Mouse (Mus musculus) limb, embryonic 12.5 days (tissue): Measurements from ENCODE around the gene Tcap. TPM values are rescaled to one million over a fixed set of nuclear protein-coding genes. Genes with fewer than 3 reads are reported as not detected.
A peak's percentile ranks its signal among the peaks of the same experiment; 100 is the strongest.

Experiments
- ATAC-seq: fragments of 200-750 bp; cut with Nextera tagmentation; 2 replicates; pipeline ENCODE4 v1.8.0; 2017; ENCODE audit warnings: low read depth, moderate TSS enrichment; ENCODE audit not compliant: insufficient number of reproducible peaks, insufficient read depth, low FRiP score, low TSS enrichment
- H3K27ac ChIP-seq: fragments of 300-500 bp; sonication (generic); 2 replicates; pipeline ENCODE4 v1.5.1; 2016; ENCODE audit warnings: mild to moderate bottlenecking, moderate library complexity
- H3K27me3 ChIP-seq: fragments of 300-500 bp; sonication (generic); 2 replicates; pipeline ENCODE4 v1.6.1; 2016; ENCODE audit warnings: mild to moderate bottlenecking, moderate library complexity
- H3K36me3 ChIP-seq: fragments of 300-500 bp; sonication (generic); 2 replicates; pipeline ENCODE4 v1.6.1; 2016; ENCODE audit warnings: mild to moderate bottlenecking, moderate library complexity
- H3K4me1 ChIP-seq: fragments of 300-500 bp; sonication (generic); replicated peaks from 2 replicates; pipeline ENCODE4 v1.6.1; 2016
- H3K4me2 ChIP-seq: fragments of 300-500 bp; sonication (generic); 2 replicates; pipeline ENCODE4 v1.6.1; 2016; ENCODE audit warnings: mild to moderate bottlenecking, moderate library complexity
- H3K4me3 ChIP-seq: fragments of 300-500 bp; sonication (generic); replicated peaks from 2 replicates; pipeline ENCODE4 v1.5.1; 2016; ENCODE audit warnings: mild to moderate bottlenecking
- H3K9ac ChIP-seq: fragments of 300-500 bp; sonication (generic); replicated peaks from 2 replicates; pipeline ENCODE4 v1.6.1; 2016; ENCODE audit warnings: mild to moderate bottlenecking, moderate library complexity
- H3K9me3 ChIP-seq: fragments of 300-500 bp; sonication (generic); 2 replicates; pipeline ENCODE4 v1.6.1; 2016; ENCODE audit warnings: mild to moderate bottlenecking, moderate library complexity
- WGBS: fragments of 180-500 bp; shearing (Covaris S2); methylation state at CpG from one replicate; pipeline ENCODE4 v1.1.7; 2016; 5-methylcytosine and 5-hydroxymethylcytosine counted together
- polyA plus RNA-seq: library from polyadenylated mRNA; unstranded; fragments of >200 nt; fragmentation: Nextera tagmentation; extraction: Ambion mirVana; gene quantifications from 2 replicates; pipeline ENCODE4 v1.2.1, GENCODE M21; 2016

Tcap gene
- polyA plus RNA-seq, 1 experiment from 2014 or later, result 4.7 TPM

DNA sequence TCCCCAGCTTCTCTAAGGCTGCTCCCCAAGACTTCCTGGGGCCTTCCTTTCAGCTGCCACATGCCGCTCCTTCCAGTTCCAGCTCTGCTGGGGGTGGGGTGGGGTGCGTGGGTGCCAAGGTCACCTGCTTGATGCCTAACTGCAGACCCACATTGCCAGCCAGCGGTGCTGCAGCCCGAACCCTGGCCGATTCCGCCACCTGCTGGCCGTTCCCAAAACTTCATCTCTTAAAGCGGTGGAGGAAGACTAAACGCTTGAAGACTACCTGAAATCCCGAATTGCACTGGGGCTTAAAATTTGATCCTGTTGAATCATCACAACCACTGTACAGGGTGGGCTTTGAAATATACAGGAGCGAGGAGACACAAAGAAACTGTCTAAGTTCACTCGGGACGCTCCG lies 38.4 kb upstream of the Tcap start:
- H3K9ac ChIP-seq, result no peak overlapping the region
- WGBS, result 1% methylated on average over 14 of the region's 14 CpGs
- no peaks in the 10 kb centered on the region for H3K9me3 ChIP-seq
- peaks cover 25% of the 10 kb centered on the region for H3K4me1 ChIP-seq
- no peaks in the 10 kb centered on the region for H3K36me3 ChIP-seq
- H3K27me3 ChIP-seq, result peaks cover 91% of the 10 kb centered on the region
- H3K27ac ChIP-seq, result no peak overlapping the region
- no peak for ATAC-seq
- H3K4me2 ChIP-seq, result peak overlapping the region; percentile 41
- 0 out of 2 replicates have a peak overlapping the region, but pooled peaks have one; percentile 15 for H3K4me3 ChIP-seq

DNA sequence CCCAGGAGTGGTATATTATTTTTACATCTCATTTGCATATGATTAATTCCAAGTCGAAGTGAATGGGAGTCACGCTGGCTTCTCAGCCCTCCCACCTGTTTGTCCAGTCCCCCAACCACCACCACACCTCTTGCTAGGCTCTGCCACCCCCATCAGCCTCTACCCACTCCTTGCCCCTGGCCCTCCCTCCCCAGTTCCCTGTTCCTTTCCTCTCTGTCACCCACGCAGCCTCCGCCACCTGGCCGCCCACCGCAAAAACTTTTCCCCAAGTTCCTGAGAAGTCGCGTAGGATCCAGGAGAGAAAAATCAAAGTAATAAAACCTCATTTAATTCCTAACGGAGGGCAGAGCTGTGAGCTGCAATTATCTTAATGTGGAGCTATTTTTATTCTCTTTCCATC lies 37.4 kb upstream of the Tcap start:
- Histone ChIP-seq H3K9ac (no peak overlapping the region), H3K27ac (no peak overlapping the region), H3K27me3 (peaks cover 93% of the 10 kb centered on the region), H3K9me3 (no peaks in the 10 kb centered on the region), H3K4me2 (no peak overlapping the region), H3K4me3 (no peak overlapping the region), H3K4me1 (peaks cover 25% of the 10 kb centered on the region), H3K36me3 (no peaks in the 10 kb centered on the region)
- ATAC-seq, result no peak
- WGBS, result 10% methylated on average over 9 of the region's 9 CpGs

DNA sequence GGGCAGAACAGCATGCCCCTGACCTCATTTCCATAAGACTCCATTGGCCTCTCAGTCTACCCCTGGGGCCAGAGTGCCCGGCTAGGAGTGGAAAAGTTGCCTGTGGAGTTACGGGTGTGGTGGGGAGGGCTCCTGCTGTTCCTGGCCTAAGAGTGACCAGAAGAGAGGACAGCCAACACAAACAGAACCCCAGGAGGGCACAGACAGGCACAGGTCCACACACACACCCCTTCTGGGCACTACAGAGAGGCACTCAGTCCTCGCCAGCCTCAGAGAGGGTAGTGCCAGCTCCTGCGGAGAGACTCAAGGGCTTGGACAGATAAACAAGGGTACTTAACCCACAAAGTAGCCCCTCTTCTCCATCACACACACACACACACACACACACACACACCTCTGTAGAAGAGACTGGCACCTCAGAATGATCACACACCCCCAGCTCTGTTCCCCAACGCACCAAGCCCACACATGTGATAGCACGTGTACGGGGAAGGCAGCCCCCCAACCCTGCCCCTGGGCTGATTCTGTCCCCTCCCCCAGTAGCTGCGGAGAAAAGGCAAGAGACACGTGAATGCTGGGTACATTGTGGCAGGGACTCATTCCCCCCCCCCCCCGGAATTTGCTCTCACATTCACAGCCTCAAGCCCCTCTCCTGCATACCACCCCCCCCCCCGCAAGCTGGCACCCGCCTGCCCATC lies 36.1 kb upstream of the Tcap start:
- ATAC-seq, result no peak
- H3K27ac ChIP-seq, result no peak overlapping the region
- H3K9ac ChIP-seq, result no peak overlapping the region
- H3K9me3 ChIP-seq, result no peaks in the 10 kb centered on the region
- H3K36me3 ChIP-seq, result no peaks in the 10 kb centered on the region
- peaks cover 93% of the 10 kb centered on the region for H3K27me3 ChIP-seq
- peak overlapping the region; percentile 85 for H3K4me2 ChIP-seq
- 7% methylated on average over 11 of the region's 12 CpGs for WGBS
- H3K4me1 ChIP-seq, result peaks cover 16% of the 10 kb centered on the region
- H3K4me3 ChIP-seq, result peak overlapping the region; percentile 47; the same call in 1 of the 2 replicates

DNA sequence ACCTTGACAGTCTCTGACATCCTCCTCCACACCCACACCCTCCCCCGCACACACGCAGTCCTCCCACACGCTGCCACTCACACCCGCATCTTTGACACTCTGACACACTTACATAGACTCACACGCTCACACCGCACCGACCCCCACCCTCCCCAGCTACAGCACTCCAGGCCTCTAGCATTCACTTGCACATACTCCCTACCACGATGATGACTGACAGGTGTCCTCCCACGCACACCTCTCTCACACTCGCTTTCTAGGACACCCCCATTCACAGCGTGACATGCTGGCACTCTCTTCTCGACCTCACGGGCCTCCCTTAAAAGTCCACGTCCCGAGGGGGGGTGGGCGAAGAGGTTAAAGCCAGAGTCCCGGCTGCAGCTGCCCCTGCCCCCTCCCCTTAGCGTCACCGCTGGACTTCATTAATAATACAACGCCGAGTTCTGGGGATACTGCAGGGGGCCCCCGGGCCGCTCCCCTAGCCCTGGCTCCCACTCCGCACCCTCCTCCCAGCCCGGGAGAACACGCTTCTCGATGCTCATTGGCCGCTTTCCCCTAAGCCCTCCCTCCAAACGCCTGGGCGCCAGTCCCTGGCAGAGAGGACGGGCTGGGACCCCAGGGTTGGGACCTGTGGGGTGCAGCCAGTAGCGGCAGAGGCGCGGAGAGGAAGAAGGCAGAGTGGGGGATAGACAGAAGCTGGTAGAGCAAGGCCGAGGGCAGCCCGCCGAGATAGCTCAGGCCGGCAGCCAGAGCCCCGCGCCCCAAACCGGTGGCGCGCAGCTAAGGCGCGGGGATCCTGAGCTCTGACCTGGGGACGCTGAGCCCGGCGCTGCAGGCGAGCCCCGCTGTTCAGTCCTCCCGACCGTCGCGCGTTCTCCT lies 35.3 kb upstream of the Tcap start, which contains the start of gene Ppp1r1b:
Gene Ppp1r1b (plus strand): TSS at position 322 of the 879 bp plus-strand sequence.
- Histone ChIP-seq H3K9me3 (no peaks in the 10 kb centered on the region), H3K4me2 (peak within 1 kb of the TSS; percentile 85), H3K4me3 (peak within 1 kb of the TSS; percentile 47), H3K27ac (no peak within 1 kb of the TSS), H3K4me1 (peaks cover 16% of the 10 kb centered on the region), H3K9ac (peak within 1 kb of the TSS; percentile 54), H3K36me3 (no peaks in the 10 kb centered on the region), H3K27me3 (peaks cover 97% of the 10 kb centered on the region)
- peak; percentile 44; the same call in 1 of the 2 replicates for ATAC-seq
- under 1% methylated on average over 55 of the region's 55 CpGs for WGBS

DNA sequence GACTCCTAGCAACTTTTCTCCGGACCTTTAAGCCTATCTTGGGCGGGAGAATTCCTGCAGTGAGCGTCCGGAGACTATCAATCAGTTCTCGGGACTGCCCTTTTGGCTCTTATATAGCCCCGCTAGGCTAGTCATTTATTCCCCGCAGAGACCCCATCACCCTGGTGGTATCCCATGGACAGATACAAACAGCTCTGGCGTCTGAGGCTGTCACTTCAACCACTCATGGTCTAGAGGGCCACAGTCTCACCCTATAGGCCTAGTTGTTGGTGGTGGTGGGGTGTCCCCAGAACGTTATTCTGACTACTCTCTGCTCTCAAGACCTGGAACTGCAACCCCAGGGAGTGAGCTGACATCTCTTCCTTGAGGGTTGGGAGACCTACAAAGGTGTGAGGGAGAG lies 34.3 kb upstream of the Tcap start:
- H3K27ac ChIP-seq, result no peak overlapping the region
- peak overlapping the region; percentile 85 for H3K4me2 ChIP-seq
- no peak for ATAC-seq
- no peaks in the 10 kb centered on the region for H3K36me3 ChIP-seq
- H3K9ac ChIP-seq, result no peak overlapping the region
- H3K27me3 ChIP-seq, result peaks cover 97% of the 10 kb centered on the region
- H3K4me1 ChIP-seq, result peaks cover 23% of the 10 kb centered on the region
- WGBS, result 1% methylated on average over 9 of the region's 9 CpGs
- peak overlapping the region; percentile 47 for H3K4me3 ChIP-seq
- H3K9me3 ChIP-seq, result no peaks in the 10 kb centered on the region

DNA sequence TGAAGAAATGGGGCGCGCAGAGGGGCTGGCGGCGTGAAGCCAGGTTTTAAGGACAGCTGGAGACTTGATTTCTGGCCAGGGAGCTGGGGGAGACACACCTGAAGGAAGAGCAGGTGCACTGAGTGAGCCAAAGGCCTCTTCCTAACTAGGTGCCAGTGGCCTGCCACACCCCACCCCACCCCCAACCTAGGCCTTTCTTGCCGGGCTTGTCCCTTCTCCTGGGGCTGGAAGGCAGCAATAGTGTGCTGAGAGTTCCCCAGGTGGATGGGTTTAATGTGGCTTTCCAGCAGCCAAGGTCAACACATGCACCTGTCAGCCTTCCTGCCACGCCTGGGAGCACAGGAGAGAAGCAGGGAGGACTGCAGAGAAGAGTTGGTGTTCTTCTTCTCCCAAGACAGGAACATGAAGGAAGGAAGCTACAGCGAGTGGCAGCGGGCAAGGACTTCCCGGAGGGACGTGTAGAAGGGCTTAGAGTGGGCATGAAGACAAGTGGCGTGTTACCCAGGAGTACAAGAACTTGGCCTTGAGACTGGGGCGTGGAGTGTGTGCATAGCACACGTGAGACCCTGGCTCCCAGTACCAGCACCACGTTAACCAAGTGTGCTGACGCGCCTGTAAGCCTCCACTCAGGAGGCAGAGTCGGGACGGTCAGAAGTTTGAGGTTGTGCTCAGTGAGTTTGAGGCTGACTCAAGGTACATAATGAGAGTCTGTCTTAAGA lies 31.2 kb upstream of the Tcap start:
- Histone ChIP-seq H3K4me1 (peaks cover 40% of the 10 kb centered on the region), H3K9ac (no peak overlapping the region), H3K9me3 (no peaks in the 10 kb centered on the region), H3K27ac (no peak overlapping the region), H3K27me3 (peaks cover 75% of the 10 kb centered on the region), H3K36me3 (no peaks in the 10 kb centered on the region), H3K4me3 (no peak overlapping the region), H3K4me2 (no peak overlapping the region)
- 75% methylated on average over 18 of the region's 18 CpGs for WGBS
- ATAC-seq, result no peak

DNA sequence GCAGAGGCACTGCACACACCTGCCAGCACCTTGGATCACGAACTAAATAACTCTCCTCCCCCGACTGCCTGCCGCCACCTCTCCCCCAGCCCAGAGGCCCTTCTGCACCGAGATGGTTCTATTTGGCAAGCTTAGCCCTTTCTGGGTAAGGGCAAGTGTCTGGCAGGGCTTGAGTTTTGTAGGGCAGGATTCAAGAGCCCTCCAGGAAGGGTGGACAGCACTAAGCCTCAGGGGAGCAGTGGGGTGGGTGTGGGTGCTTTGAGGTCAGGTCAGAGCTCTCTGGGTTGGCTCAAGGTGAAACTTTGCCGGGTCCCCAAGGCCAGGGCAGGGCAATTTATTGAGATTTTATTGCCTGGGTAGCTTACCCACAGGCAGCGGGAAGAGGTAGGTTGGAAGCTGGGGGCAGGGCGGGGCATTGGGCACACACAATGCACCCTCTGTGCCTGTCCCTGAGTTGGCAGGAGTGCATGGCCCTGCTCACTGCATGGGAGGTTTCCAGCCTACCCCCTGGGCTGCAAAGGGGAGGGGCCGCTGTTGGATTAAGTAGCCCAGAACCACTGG lies 29.9 kb upstream of the Tcap start:
- Histone ChIP-seq H3K9ac (no peak overlapping the region), H3K9me3 (no peaks in the 10 kb centered on the region), H3K36me3 (no peaks in the 10 kb centered on the region), H3K27ac (no peak overlapping the region), H3K4me1 (peaks cover 32% of the 10 kb centered on the region), H3K27me3 (peaks cover 62% of the 10 kb centered on the region), H3K4me2 (no peak overlapping the region), H3K4me3 (no peak overlapping the region)
- ATAC-seq, result no peak
- 33% methylated on average over 8 of the region's 8 CpGs for WGBS

DNA sequence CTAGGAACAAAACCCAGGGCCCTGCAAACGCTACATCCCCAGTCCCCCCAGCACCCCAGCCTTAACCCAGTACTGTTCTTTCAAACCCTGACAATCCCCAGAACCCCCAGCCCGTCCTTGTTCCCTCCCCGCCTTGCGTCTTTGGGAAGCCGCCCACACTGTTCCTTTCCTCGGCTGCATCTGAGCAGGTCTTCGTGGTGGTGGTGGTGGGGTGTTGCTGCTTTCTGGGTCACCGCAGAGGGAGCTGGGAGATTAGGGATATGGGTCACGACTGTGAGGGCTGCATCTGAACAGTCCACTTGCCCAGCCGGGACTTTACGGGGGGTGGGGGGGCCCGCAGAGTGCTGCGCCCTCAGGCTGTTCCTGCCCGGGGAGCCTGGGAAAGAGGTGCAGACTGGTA lies 29.2 kb upstream of the Tcap start:
- Histone ChIP-seq H3K9ac (no peak overlapping the region), H3K36me3 (no peaks in the 10 kb centered on the region), H3K4me2 (no peak overlapping the region), H3K4me1 (peaks cover 35% of the 10 kb centered on the region), H3K9me3 (no peaks in the 10 kb centered on the region), H3K27me3 (peaks cover 55% of the 10 kb centered on the region), H3K27ac (no peak overlapping the region), H3K4me3 (no peak overlapping the region)
- 62% methylated on average over 14 of the region's 14 CpGs for WGBS
- no peak for ATAC-seq

DNA sequence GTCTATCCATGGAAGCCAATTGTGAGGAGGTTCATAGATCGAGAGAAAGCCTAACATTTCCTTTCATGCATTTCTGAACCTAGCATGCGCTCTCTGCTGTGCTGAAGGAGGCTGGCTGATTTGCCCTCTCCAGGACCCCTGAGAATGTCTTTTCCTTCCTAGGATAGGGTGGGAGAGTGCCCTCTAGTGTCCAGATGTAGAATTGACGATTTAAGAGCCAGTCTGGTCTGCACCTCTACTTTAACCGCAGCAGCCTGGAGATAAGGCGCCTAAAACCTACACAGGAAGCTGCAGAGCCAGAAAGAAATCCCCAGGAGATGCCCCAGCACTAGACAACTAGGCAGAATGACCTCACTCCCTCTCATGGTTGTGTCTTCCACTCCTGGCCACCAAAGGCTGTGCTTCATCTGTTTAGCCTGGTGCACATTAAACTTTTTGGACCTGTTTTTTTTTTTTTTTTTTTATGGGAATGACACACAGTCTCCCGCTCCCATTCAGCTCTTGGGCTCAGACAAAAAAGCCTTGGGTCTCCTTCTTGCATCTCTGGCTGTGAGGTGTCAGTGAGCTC lies 27.8 kb upstream of the Tcap start:
- Histone ChIP-seq H3K27ac (no peak overlapping the region), H3K4me3 (no peak overlapping the region), H3K36me3 (no peaks in the 10 kb centered on the region), H3K27me3 (peaks cover 41% of the 10 kb centered on the region), H3K9me3 (no peaks in the 10 kb centered on the region), H3K4me2 (no peak overlapping the region), H3K4me1 (peaks cover 42% of the 10 kb centered on the region), H3K9ac (no peak overlapping the region)
- no peak for ATAC-seq
- 7% methylated on average over 6 of the region's 6 CpGs for WGBS

DNA sequence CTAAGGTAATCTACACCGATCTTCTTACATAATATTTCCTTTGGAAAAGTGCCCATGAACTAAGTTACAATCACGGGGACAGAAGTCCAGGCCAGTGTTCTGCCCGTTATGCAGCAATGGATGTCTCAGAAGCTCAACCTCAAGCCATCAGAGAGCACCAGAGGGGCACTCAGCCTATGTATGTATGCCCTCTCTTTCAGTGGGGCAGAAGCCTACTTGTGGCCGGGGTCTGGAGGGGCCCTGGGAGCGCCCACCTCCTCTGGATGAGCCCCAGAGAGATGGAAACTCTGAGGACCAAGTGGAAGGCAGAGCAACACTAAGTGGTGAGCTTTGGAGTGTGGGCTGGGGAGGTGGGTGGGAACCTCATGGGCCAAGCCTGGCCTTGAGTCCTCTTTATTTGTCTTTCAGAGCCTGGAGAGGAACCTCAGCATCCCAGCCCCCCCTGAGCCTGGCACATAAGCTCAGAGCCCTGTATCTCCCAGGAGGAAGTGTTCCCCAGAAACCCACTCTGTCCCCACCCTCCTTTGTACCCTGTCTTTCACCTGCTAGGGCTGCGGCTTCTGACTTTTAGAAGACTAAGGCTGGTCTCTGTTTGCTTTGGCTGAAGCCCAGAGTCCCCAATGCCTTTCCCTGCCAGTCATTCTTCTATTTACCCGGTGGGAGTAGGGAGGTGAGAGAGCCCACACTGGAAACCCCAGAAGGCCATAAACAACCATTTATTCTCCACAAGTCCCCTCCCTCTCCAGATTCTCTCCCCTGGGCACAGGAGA lies 26.8 kb upstream of the Tcap start:
- peaks cover 42% of the 10 kb centered on the region for H3K4me1 ChIP-seq
- H3K4me2 ChIP-seq, result peak overlapping the region; percentile 81; the same call in 1 of the 2 replicates
- no peaks in the 10 kb centered on the region for H3K36me3 ChIP-seq
- no peak overlapping the region for H3K4me3 ChIP-seq
- no peak for ATAC-seq
- no peaks in the 10 kb centered on the region for H3K9me3 ChIP-seq
- WGBS, result 81% methylated on average over 7 of the region's 7 CpGs
- H3K27ac ChIP-seq, result no peak overlapping the region
- peaks cover 32% of the 10 kb centered on the region for H3K27me3 ChIP-seq
- no peak overlapping the region for H3K9ac ChIP-seq
